Mouse (Mus musculus) erythroblast, embryonic 14.5 days (primary cell): ENCODE measurements around the gene Polr3g.
A peak's percentile ranks its signal among the peaks of the same experiment; 100 is the strongest.

Source experiments
- GATA1 ChIP-seq: IDR thresholded peaks from 2 replicates; pipeline ENCODE4 v1.6.1; 2012; ENCODE audit warnings: low read length, inconsistent platforms, mixed read lengths
- TAL1 ChIP-seq: IDR thresholded peaks from 3 replicates; pipeline ENCODE4 v1.6.1; 2012; ENCODE audit warnings: low read length, inconsistent platforms, mixed read lengths

DNA sequence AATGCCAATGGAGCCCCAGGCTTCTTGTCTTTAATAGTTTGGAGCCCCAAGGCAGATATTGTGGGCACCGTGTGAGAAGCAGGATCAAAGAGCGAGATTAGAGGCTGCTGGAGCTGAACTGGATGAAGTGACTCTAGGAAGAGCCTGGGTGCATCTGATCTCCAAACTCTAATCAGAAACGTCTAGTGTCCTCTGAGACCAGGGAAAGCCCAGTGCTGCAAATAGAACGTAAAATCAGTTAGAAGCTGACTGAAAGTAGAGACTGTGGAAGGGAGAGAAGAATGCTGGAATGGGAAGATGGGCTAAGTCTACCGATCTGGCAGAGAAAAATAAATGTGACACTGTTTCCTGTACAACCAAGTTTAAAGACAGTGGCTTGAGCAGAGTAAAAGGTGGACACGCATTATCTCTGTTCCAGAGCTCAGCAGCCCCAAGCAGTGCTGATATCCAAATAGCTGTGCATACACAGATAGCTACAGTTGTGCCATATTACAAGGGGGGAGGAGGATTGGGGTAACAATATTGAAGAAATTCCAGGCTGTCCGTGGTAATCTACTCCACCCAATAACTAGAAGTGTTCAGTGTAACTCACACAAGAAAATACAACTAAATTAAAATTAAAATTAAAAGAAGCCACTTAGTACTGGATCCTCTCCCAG is 68.2 kb downstream of the Polr3g start:
- TF ChIP-seq GATA1 (peak; percentile 76), TAL1 (peak; percentile 77)
